Mouse (Mus musculus): ENCODE results near the gene Lepr.

- TF ChIP-seq RCOR1 (IDR thresholded peaks at IDR 0.05; ENCODE audit: low read depth, low read length) = no peak
- TF ChIP-seq TCF12 (IDR thresholded peaks at IDR 0.05; ENCODE audit: low read depth, low read length) = no peak
- no peak for TF ChIP-seq ETS1 (IDR thresholded peaks at IDR 0.05; ENCODE audit: low read depth, low read length)
- no peak for TF ChIP-seq GATA1 (IDR thresholded peaks at IDR 0.05; ENCODE audit: low read depth, low read length)
- no peak for TF ChIP-seq CTCF (IDR thresholded peaks at IDR 0.05 in 2 of 3, conservative IDR thresholded peaks at IDR 0.05 in 1 of 3; ENCODE audit: control insufficient read depth in 1 of 3, insufficient read depth in 1 of 3, low read depth in 2 of 3, low read length in 3 of 3, poor library complexity in 1 of 3, severe bottlenecking in 1 of 3)
- no peak for TF ChIP-seq CHD1 (IDR thresholded peaks at IDR 0.05; ENCODE audit: low read depth, low read length)
- TF ChIP-seq MYC (IDR thresholded peaks at IDR 0.05; ENCODE audit: low read depth, low read length) = no peak
- no peak for TF ChIP-seq ZMIZ1 (IDR thresholded peaks at IDR 0.05; ENCODE audit: low read depth, low read length)
- TF ChIP-seq JUND (IDR thresholded peaks at IDR 0.05; ENCODE audit: low read depth, low read length) = no peak
- TF ChIP-seq EP300 (IDR thresholded peaks at IDR 0.05; ENCODE audit: low read depth in 1 of 2, low read length in 2 of 2) = no peak
Observed at GRCm38 (mm10) chr4:101760490-101760889, 43.3 kb downstream of the Lepr start.

All from MEL (cell line).